Mouse (Mus musculus) midbrain, embryonic 15.5 days (tissue): ENCODE measurements at regions not wholly inside any gene's neighbourhood (a gene's known extent, or its start where the extent isn't known, plus 50 kb on each side); places are given as distances from the start of the nearest gene placed in this dataset.

Experiments
- ATAC-seq: fragments of 200-750 bp; cut with Nextera tagmentation; replicated peaks from 2 replicates; pipeline ENCODE4 v1.8.0; 2017; ENCODE audit warnings: moderate TSS enrichment
- H3K27ac ChIP-seq: fragments of 300-500 bp; sonication (generic); 2 replicates; pipeline ENCODE4 v1.5.1; 2015; ENCODE audit warnings: mild to moderate bottlenecking, inconsistent platforms
- H3K27me3 ChIP-seq: fragments of 300-500 bp; sonication (generic); replicated peaks from 2 replicates; pipeline ENCODE4 v1.6.1; 2015; ENCODE audit warnings: inconsistent platforms
- H3K36me3 ChIP-seq: fragments of 300-500 bp; sonication (generic); replicated peaks from 2 replicates; pipeline ENCODE4 v1.6.1; 2015; ENCODE audit warnings: inconsistent platforms
- H3K4me1 ChIP-seq: fragments of 300-500 bp; sonication (generic); 2 replicates; pipeline ENCODE4 v1.6.1; 2015; ENCODE audit warnings: inconsistent platforms
- H3K4me2 ChIP-seq: fragments of 300-500 bp; sonication (generic); 2 replicates; pipeline ENCODE4 v1.6.1; 2015; ENCODE audit warnings: inconsistent platforms, mild to moderate bottlenecking, moderate library complexity
- H3K4me3 ChIP-seq: fragments of 300-500 bp; sonication (generic); 2 replicates; pipeline ENCODE4 v1.5.1; 2015; ENCODE audit warnings: mild to moderate bottlenecking, inconsistent platforms
- H3K9ac ChIP-seq: fragments of 300-500 bp; sonication (generic); 2 replicates; pipeline ENCODE4 v1.6.1; 2015; ENCODE audit warnings: mild to moderate bottlenecking, inconsistent platforms
- H3K9me3 ChIP-seq: fragments of 300-500 bp; sonication (generic); 2 replicates; pipeline ENCODE4 v1.6.1; 2016; ENCODE audit warnings: inconsistent platforms
- WGBS: fragments of 180-500 bp; shearing (Covaris S2); methylation state at CpG from one replicate; pipeline ENCODE4 v1.1.7; 2015; ENCODE audit warnings: mixed read lengths; 5-methylcytosine and 5-hydroxymethylcytosine counted together

GRCm38 (mm10) chr12:26045321-26045720, 369.7 kb downstream of the Rnf144a start:
- H3K27ac ChIP-seq, result no peak overlapping the region
- H3K4me2 ChIP-seq, result no peak overlapping the region
- whole genome bisulfite sequencing, result 91% methylated on average over 1 of the region's 1 CpGs
- no peaks in the 10 kb centered on the region for H3K9me3 ChIP-seq
- no peak overlapping the region for H3K9ac ChIP-seq
- no peak for ATAC-seq
- H3K4me3 ChIP-seq, result no peak overlapping the region
- H3K36me3 ChIP-seq, result no peaks in the 10 kb centered on the region
- no peaks in the 10 kb centered on the region for H3K27me3 ChIP-seq
- H3K4me1 ChIP-seq, result no peaks in the 10 kb centered on the region

- no peak for ATAC-seq
- Histone ChIP-seq H3K27ac (no peak overlapping the region), H3K4me3 (no peak overlapping the region), H3K36me3 (no peaks in the 10 kb centered on the region), H3K27me3 (no peaks in the 10 kb centered on the region), H3K9me3 (no peaks in the 10 kb centered on the region), H3K4me1 (no peaks in the 10 kb centered on the region), H3K4me2 (no peak overlapping the region), H3K9ac (no peak overlapping the region)
- 85% methylated on average over 5 of the region's 5 CpGs for WGBS
Measured at GRCm38 (mm10) chr12:26012951-26013350, 402.1 kb downstream of the Rnf144a start.

GRCm38 (mm10) chr12:25994063-25994462, 421.0 kb downstream of the Rnf144a start:
- Histone ChIP-seq H3K36me3 (no peaks in the 10 kb centered on the region), H3K4me3 (no peak overlapping the region), H3K4me2 (no peak overlapping the region), H3K4me1 (no peaks in the 10 kb centered on the region), H3K27ac (no peak overlapping the region), H3K9me3 (no peaks in the 10 kb centered on the region), H3K9ac (no peak overlapping the region), H3K27me3 (no peaks in the 10 kb centered on the region)
- no peak for ATAC-seq
- 89% methylated on average over 4 of the region's 4 CpGs for WGBS

- Histone ChIP-seq H3K4me3 (no peak overlapping the region), H3K27me3 (no peaks in the 10 kb centered on the region), H3K4me1 (no peaks in the 10 kb centered on the region), H3K9me3 (no peaks in the 10 kb centered on the region), H3K36me3 (no peaks in the 10 kb centered on the region), H3K27ac (no peak overlapping the region), H3K4me2 (no peak overlapping the region), H3K9ac (no peak overlapping the region)
- no peak for ATAC-seq
- WGBS, result 88% methylated on average over 6 of the region's 6 CpGs
Measured at GRCm38 (mm10) chr12:25991801-25992525, 423.1 kb downstream of the Rnf144a start.

GRCm38 (mm10) chr12:25982545-25982944, 432.5 kb downstream of the Rnf144a start:
- H3K27ac ChIP-seq, result no peak overlapping the region
- no peaks in the 10 kb centered on the region for H3K4me1 ChIP-seq
- H3K4me2 ChIP-seq, result no peak overlapping the region
- no peaks in the 10 kb centered on the region for H3K36me3 ChIP-seq
- H3K9me3 ChIP-seq, result no peaks in the 10 kb centered on the region
- 93% methylated on average over 4 of the region's 4 CpGs for WGBS
- no peak for ATAC-seq
- H3K27me3 ChIP-seq, result no peaks in the 10 kb centered on the region
- H3K9ac ChIP-seq, result no peak overlapping the region
- no peak overlapping the region for H3K4me3 ChIP-seq

DNA sequence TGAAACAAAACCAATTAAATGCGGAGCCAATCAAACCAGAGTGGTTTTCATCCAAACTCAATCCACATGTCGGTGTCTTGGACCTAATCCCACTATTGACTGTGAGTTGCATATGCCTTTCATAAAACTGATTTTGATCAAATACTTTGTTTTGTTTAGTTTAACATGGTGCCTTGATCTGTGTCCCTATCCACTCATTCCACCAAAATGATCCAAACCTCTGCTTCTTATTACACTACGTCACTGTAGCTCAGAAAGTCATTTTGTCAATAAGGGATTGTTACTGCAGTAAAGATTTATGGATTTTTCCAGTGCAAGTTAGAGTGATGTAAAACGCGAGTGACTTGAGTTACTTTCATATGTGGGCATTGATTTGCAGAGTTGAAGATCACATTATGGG, 436.7 kb downstream of the Rnf144a start:
- Histone ChIP-seq H3K9ac (no peak overlapping the region), H3K4me1 (no peaks in the 10 kb centered on the region), H3K27me3 (no peaks in the 10 kb centered on the region), H3K9me3 (no peaks in the 10 kb centered on the region), H3K27ac (no peak overlapping the region), H3K4me2 (no peak overlapping the region), H3K36me3 (no peaks in the 10 kb centered on the region), H3K4me3 (no peak overlapping the region)
- WGBS, result 92% methylated on average over 5 of the region's 5 CpGs
- no peak for ATAC-seq

DNA sequence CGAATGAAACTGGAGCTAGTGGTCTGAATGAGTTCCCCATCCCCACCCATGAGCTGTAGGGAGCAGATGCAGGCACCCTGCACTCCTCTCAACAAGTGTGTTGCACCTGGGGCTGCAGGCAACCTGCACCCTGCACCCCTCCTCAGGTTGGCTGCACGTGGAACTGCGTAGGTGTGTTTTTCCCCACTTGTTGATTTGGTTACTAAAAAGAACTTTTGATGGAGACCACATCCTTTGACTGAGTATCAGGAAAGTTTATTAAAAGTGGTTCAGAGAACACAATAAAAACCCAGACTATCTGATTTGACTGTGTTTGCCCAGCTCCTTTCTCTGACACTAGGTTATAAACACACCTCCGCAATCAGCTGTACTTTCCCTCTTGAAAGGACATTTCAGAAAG, 456.5 kb downstream of the Rnf144a start:
- no peaks in the 10 kb centered on the region for H3K9me3 ChIP-seq
- H3K27me3 ChIP-seq, result no peaks in the 10 kb centered on the region
- H3K4me3 ChIP-seq, result no peak overlapping the region
- H3K4me2 ChIP-seq, result no peak overlapping the region
- H3K36me3 ChIP-seq, result no peaks in the 10 kb centered on the region
- no peaks in the 10 kb centered on the region for H3K4me1 ChIP-seq
- H3K9ac ChIP-seq, result no peak overlapping the region
- no peak for ATAC-seq
- 86% methylated on average over 4 of the region's 4 CpGs for WGBS
- H3K27ac ChIP-seq, result no peak overlapping the region

DNA sequence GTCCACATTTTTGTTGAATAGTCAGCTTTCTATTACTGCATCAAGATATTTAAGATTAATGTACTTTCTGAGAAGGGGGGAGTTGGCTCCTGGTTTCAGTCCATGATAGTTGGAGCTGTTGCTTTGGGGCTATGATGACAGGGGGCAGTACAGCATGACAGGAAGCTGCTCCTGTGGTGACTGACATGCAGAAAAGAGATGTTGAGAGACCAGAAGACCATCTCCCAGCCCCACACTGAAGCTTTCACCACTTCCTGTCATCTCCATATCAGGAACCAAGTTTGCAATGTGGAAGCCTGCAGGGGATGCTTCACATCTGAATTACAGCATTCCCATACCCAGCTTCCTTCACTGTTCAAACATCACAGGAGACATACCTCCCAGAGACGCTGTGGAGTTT, 457.5 kb downstream of the Rnf144a start:
- Histone ChIP-seq H3K36me3 (no peaks in the 10 kb centered on the region), H3K4me2 (no peak overlapping the region), H3K9me3 (no peaks in the 10 kb centered on the region), H3K4me1 (no peaks in the 10 kb centered on the region), H3K27ac (no peak overlapping the region), H3K27me3 (no peaks in the 10 kb centered on the region), H3K4me3 (no peak overlapping the region), H3K9ac (no peak overlapping the region)
- WGBS, result 100% methylated on average over 1 of the region's 1 CpGs
- ATAC-seq, result no peak

- ATAC-seq, result no peak
- WGBS, result 86% methylated on average over 7 of the region's 7 CpGs
Measured at GRCm38 (mm10) chr12:25947107-25947506, 467.9 kb downstream of the Rnf144a start.

DNA sequence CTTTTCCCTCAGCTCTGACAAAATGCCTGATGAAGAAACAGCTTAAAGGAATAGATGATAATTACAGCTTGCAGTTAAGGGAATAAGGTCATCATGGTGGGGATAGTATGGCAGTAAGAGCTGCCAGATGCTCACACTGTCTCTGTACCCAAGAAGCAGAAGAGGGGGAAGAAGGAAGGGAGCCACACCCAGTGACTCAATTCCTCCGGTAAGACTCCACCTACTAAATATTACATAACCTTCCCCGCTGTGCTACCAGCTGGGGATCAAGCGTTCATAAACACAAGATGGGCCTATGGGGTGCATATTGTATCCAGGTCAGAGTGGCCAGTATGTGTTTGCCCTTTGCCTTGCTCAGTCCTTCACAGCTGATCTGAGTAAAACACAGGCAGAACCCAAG, 468.9 kb downstream of the Rnf144a start:
- Histone ChIP-seq H3K27me3 (no peaks in the 10 kb centered on the region), H3K36me3 (no peaks in the 10 kb centered on the region), H3K9ac (no peak overlapping the region), H3K4me1 (no peaks in the 10 kb centered on the region), H3K9me3 (no peaks in the 10 kb centered on the region), H3K4me3 (no peak overlapping the region), H3K4me2 (no peak overlapping the region), H3K27ac (no peak overlapping the region)
- ATAC-seq, result no peak
- WGBS, result 88% methylated on average over 3 of the region's 3 CpGs

More at GRCm38 (mm10) chr12:25947107-25947506, 467.9 kb downstream of the Rnf144a start:
- H3K27ac ChIP-seq, result no peak overlapping the region
- no peaks in the 10 kb centered on the region for H3K9me3 ChIP-seq
- H3K4me2 ChIP-seq, result no peak overlapping the region
- no peak overlapping the region for H3K4me3 ChIP-seq
- H3K27me3 ChIP-seq, result no peaks in the 10 kb centered on the region
- H3K9ac ChIP-seq, result no peak overlapping the region
- H3K36me3 ChIP-seq, result no peaks in the 10 kb centered on the region
- no peaks in the 10 kb centered on the region for H3K4me1 ChIP-seq

DNA sequence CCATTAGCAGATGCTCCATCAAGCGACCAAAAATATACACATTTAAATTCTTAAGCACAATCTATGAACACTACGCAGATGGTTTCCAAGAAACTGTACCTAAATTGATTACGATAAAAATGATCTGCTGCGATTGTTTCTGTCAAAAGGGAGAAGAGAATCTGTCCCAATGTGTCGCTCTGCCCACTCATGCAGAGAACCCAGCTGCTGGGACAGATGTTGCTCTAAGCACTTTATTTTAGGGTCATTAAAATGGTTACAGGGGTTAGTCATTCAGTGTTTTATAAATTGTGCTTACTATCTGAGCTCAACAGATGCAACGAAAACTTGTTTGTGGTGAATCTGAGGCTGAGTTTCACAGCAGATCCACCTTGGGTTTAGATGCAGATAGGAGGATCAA, 476.2 kb downstream of the Rnf144a start:
- ATAC-seq, result no peak
- Histone ChIP-seq H3K4me1 (no peaks in the 10 kb centered on the region), H3K27ac (no peak overlapping the region), H3K9ac (no peak overlapping the region), H3K36me3 (no peaks in the 10 kb centered on the region), H3K4me2 (no peak overlapping the region), H3K27me3 (no peaks in the 10 kb centered on the region), H3K9me3 (no peaks in the 10 kb centered on the region), H3K4me3 (no peak overlapping the region)
- 64% methylated on average over 6 of the region's 6 CpGs for WGBS

- WGBS, result 87% methylated on average over 5 of the region's 5 CpGs
- Histone ChIP-seq H3K27ac (no peak overlapping the region), H3K4me1 (no peaks in the 10 kb centered on the region), H3K36me3 (no peaks in the 10 kb centered on the region), H3K27me3 (no peaks in the 10 kb centered on the region), H3K4me2 (no peak overlapping the region), H3K4me3 (no peak overlapping the region), H3K9ac (no peak overlapping the region), H3K9me3 (no peaks in the 10 kb centered on the region)
- ATAC-seq, result no peak
Measured at GRCm38 (mm10) chr12:25934946-25935345, 480.1 kb downstream of the Rnf144a start.

GRCm38 (mm10) chr12:25934526-25934925, 480.5 kb downstream of the Rnf144a start:
- no peak overlapping the region for H3K4me2 ChIP-seq
- H3K9ac ChIP-seq, result no peak overlapping the region
- H3K36me3 ChIP-seq, result no peaks in the 10 kb centered on the region
- ATAC-seq, result no peak
- H3K27ac ChIP-seq, result no peak overlapping the region
- 93% methylated on average over 3 of the region's 3 CpGs for WGBS
- H3K4me1 ChIP-seq, result no peaks in the 10 kb centered on the region
- H3K4me3 ChIP-seq, result no peak overlapping the region
- H3K9me3 ChIP-seq, result no peaks in the 10 kb centered on the region
- H3K27me3 ChIP-seq, result no peaks in the 10 kb centered on the region
